Mouse (Mus musculus) midbrain, embryonic 10.5 days (tissue): ENCODE data around the gene Ifitm1. TPM values are rescaled to one million over a fixed set of nuclear protein-coding genes. Genes with fewer than 3 reads are reported as not detected.
A peak's percentile ranks its signal among the peaks of the same experiment; 100 is the strongest.

ENCODE experiments used
- DNase-seq: peaks from one replicate; pipeline ENCODE4 v3.0.0-alpha.2; 2017; ENCODE audit warnings: low spot score
- H3K27ac ChIP-seq: fragments of 300-500 bp; sonication (generic); replicated peaks from 2 replicates; pipeline ENCODE4 v1.5.1; 2016; ENCODE audit warnings: mild to moderate bottlenecking
- H3K27me3 ChIP-seq: fragments of 300-500 bp; sonication (generic); 2 replicates; pipeline ENCODE4 v1.6.1; 2016; ENCODE audit warnings: low read depth, mild to moderate bottlenecking; ENCODE audit not compliant: poor library complexity, severe bottlenecking
- H3K36me3 ChIP-seq: fragments of 300-500 bp; sonication (generic); 2 replicates; pipeline ENCODE4 v1.6.1; 2016; ENCODE audit warnings: mild to moderate bottlenecking, moderate library complexity
- H3K4me1 ChIP-seq: fragments of 300-500 bp; sonication (generic); 2 replicates; pipeline ENCODE4 v1.6.1; 2016
- H3K4me3 ChIP-seq: fragments of 300-500 bp; sonication (generic); 2 replicates; pipeline ENCODE4 v1.5.1; 2016; ENCODE audit warnings: mild to moderate bottlenecking, moderate library complexity
- H3K9me3 ChIP-seq: fragments of 300-500 bp; sonication (generic); replicated peaks from 2 replicates; pipeline ENCODE4 v1.6.1; 2016; ENCODE audit warnings: mild to moderate bottlenecking
- WGBS: fragments of 180-500 bp; shearing (Covaris S2); methylation state at CpG from one replicate; pipeline ENCODE4 v1.1.7; 2016; 5-methylcytosine and 5-hydroxymethylcytosine counted together
- polyA plus RNA-seq: library from polyadenylated mRNA; unstranded; fragments of >200 nt; fragmentation: Nextera tagmentation; extraction: Ambion mirVana; gene quantifications from 2 replicates; pipeline ENCODE4 v1.2.1, GENCODE M21; 2016

The Ifitm1 gene
- polyA plus RNA-seq, 1 experiment from 2014 or later: 6.3 TPM

GRCm38 (mm10) chr7:140942341-140942740 is 24.7 kb upstream of the Ifitm1 start:
- peaks cover 32% of the 10 kb centered on the region for H3K4me1 ChIP-seq
- peaks cover 25% of the 10 kb centered on the region for H3K36me3 ChIP-seq
- H3K27ac ChIP-seq: peak overlapping the region; percentile 90
- no peak for DNase-seq
- 0 out of 2 replicates have a peak, but pooled peaks cover 13% of the 10 kb centered on the region for H3K27me3 ChIP-seq
- H3K4me3 ChIP-seq: peak overlapping the region; percentile 65
- 68% methylated on average over 9 of the region's 9 CpGs for WGBS
- H3K9me3 ChIP-seq: no peaks in the 10 kb centered on the region

- 0 out of 2 replicates have a peak, but pooled peaks cover 13% of the 10 kb centered on the region for H3K27me3 ChIP-seq
- peaks cover 32% of the 10 kb centered on the region for H3K4me1 ChIP-seq
- 0 out of 2 replicates have a peak overlapping the region, but pooled peaks have one; percentile 4 for H3K4me3 ChIP-seq
- no peaks in the 10 kb centered on the region for H3K9me3 ChIP-seq
- H3K27ac ChIP-seq: peak overlapping the region; percentile 9; the same call in 1 of the 2 replicates
- 89% methylated on average over 10 of the region's 10 CpGs for WGBS
- DNase-seq: no peak
- H3K36me3 ChIP-seq: peaks cover 29% of the 10 kb centered on the region
Measured at GRCm38 (mm10) chr7:140942811-140943210, 24.2 kb upstream of the Ifitm1 start.

GRCm38 (mm10) chr7:140943356-140943755 is 23.7 kb upstream of the Ifitm1 start:
- 93% methylated on average over 4 of the region's 4 CpGs for WGBS
- Histone ChIP-seq H3K9me3 (no peaks in the 10 kb centered on the region), H3K27me3 (0 out of 2 replicates have a peak, but pooled peaks cover 13% of the 10 kb centered on the region), H3K4me3 (no peak overlapping the region), H3K27ac (peak overlapping the region; percentile 9; the same call in 1 of the 2 replicates), H3K4me1 (peaks cover 32% of the 10 kb centered on the region), H3K36me3 (peaks cover 34% of the 10 kb centered on the region)
- no peak for DNase-seq

GRCm38 (mm10) chr7:140944236-140944635 is 22.8 kb upstream of the Ifitm1 start:
- H3K27me3 ChIP-seq: 0 out of 2 replicates have a peak, but pooled peaks cover 9% of the 10 kb centered on the region
- 91% methylated on average over 7 of the region's 7 CpGs for WGBS
- H3K27ac ChIP-seq: no peak overlapping the region

GRCm38 (mm10) chr7:140945247-140945646 is 21.8 kb upstream of the Ifitm1 start:
- peaks cover 25% of the 10 kb centered on the region for H3K4me1 ChIP-seq
- peaks cover 45% of the 10 kb centered on the region for H3K36me3 ChIP-seq
- H3K27ac ChIP-seq: no peak overlapping the region
- no peaks in the 10 kb centered on the region for H3K9me3 ChIP-seq
- WGBS: 92% methylated on average over 5 of the region's 5 CpGs
- H3K27me3 ChIP-seq: 0 out of 2 replicates have a peak, but pooled peaks cover 3% of the 10 kb centered on the region
- DNase-seq: no peak
- H3K4me3 ChIP-seq: no peak overlapping the region

More at GRCm38 (mm10) chr7:140944236-140944635, 22.8 kb upstream of the Ifitm1 start:
- peaks cover 42% of the 10 kb centered on the region for H3K36me3 ChIP-seq
- H3K4me1 ChIP-seq: peaks cover 30% of the 10 kb centered on the region
- no peak overlapping the region for H3K4me3 ChIP-seq
- no peak for DNase-seq
- H3K9me3 ChIP-seq: no peaks in the 10 kb centered on the region

GRCm38 (mm10) chr7:140946311-140946710 is 20.7 kb upstream of the Ifitm1 start:
- Histone ChIP-seq H3K4me1 (peaks cover 32% of the 10 kb centered on the region), H3K9me3 (no peaks in the 10 kb centered on the region), H3K27me3 (no peaks in the 10 kb centered on the region), H3K4me3 (no peak overlapping the region), H3K36me3 (peaks cover 45% of the 10 kb centered on the region), H3K27ac (no peak overlapping the region)
- 94% methylated on average over 10 of the region's 10 CpGs for WGBS
- DNase-seq: no peak

GRCm38 (mm10) chr7:140946980-140947379 is 20.0 kb upstream of the Ifitm1 start:
- no peaks in the 10 kb centered on the region for H3K27me3 ChIP-seq
- H3K4me3 ChIP-seq: no peak overlapping the region
- H3K9me3 ChIP-seq: no peaks in the 10 kb centered on the region
- DNase-seq: no peak
- H3K4me1 ChIP-seq: peaks cover 32% of the 10 kb centered on the region
- peaks cover 45% of the 10 kb centered on the region for H3K36me3 ChIP-seq
- no peak overlapping the region for H3K27ac ChIP-seq
- WGBS: 73% methylated on average over 7 of the region's 7 CpGs

GRCm38 (mm10) chr7:140948161-140948560 is 18.9 kb upstream of the Ifitm1 start:
- DNase-seq: no peak
- no peak overlapping the region for H3K4me3 ChIP-seq
- H3K9me3 ChIP-seq: no peaks in the 10 kb centered on the region
- peaks cover 22% of the 10 kb centered on the region for H3K4me1 ChIP-seq
- H3K27me3 ChIP-seq: no peaks in the 10 kb centered on the region
- WGBS: 92% methylated on average over 8 of the region's 8 CpGs
- peaks cover 45% of the 10 kb centered on the region for H3K36me3 ChIP-seq
- no peak overlapping the region for H3K27ac ChIP-seq

GRCm38 (mm10) chr7:140949255-140949654 is 17.8 kb upstream of the Ifitm1 start:
- 88% methylated on average over 6 of the region's 6 CpGs for WGBS
- Histone ChIP-seq H3K27ac (no peak overlapping the region), H3K9me3 (no peaks in the 10 kb centered on the region), H3K4me1 (peaks cover 26% of the 10 kb centered on the region), H3K36me3 (peaks cover 45% of the 10 kb centered on the region), H3K4me3 (no peak overlapping the region), H3K27me3 (no peaks in the 10 kb centered on the region)
- no peak for DNase-seq

GRCm38 (mm10) chr7:140949824-140950530 is 17.0 kb upstream of the Ifitm1 start, which contains the start of gene Ifitm5:
Gene Ifitm5, minus strand, starts transcription at chr7:140950291.
- peaks cover 42% of the 10 kb centered on the region for H3K36me3 ChIP-seq
- H3K27me3 ChIP-seq: no peaks in the 10 kb centered on the region
- WGBS: 86% methylated on average over 16 of the region's 16 CpGs
- H3K4me1 ChIP-seq: peaks cover 33% of the 10 kb centered on the region
- peak within 1 kb of the TSS; percentile 57 for H3K27ac ChIP-seq
- no peaks in the 10 kb centered on the region for H3K9me3 ChIP-seq
- H3K4me3 ChIP-seq: no peak within 1 kb of the TSS
- DNase-seq: no peak

- H3K27me3 ChIP-seq: no peaks in the 10 kb centered on the region
- DNase-seq: no peak
- H3K4me1 ChIP-seq: peaks cover 44% of the 10 kb centered on the region
- H3K27ac ChIP-seq: 0 out of 2 replicates have a peak overlapping the region, but pooled peaks have one; percentile 38
- WGBS: 57% methylated on average over 8 of the region's 8 CpGs
- H3K9me3 ChIP-seq: no peaks in the 10 kb centered on the region
- H3K4me3 ChIP-seq: no peak overlapping the region
- H3K36me3 ChIP-seq: peaks cover 33% of the 10 kb centered on the region
Measured at GRCm38 (mm10) chr7:140951051-140951450, 16.0 kb upstream of the Ifitm1 start.

- H3K27ac ChIP-seq: no peak overlapping the region
- WGBS: 73% methylated on average over 6 of the region's 6 CpGs
- H3K4me1 ChIP-seq: peaks cover 49% of the 10 kb centered on the region
Measured at GRCm38 (mm10) chr7:140951765-140952164, 15.3 kb upstream of the Ifitm1 start.

GRCm38 (mm10) chr7:140952441-140952840 is 14.6 kb upstream of the Ifitm1 start:
- Histone ChIP-seq H3K36me3 (peaks cover 20% of the 10 kb centered on the region), H3K27me3 (no peaks in the 10 kb centered on the region; the same call in 1 of the 2 replicates), H3K4me1 (peaks cover 49% of the 10 kb centered on the region), H3K9me3 (no peaks in the 10 kb centered on the region), H3K4me3 (no peak overlapping the region), H3K27ac (no peak overlapping the region)
- DNase-seq: no peak
- 90% methylated on average over 7 of the region's 7 CpGs for WGBS

More at GRCm38 (mm10) chr7:140951765-140952164, 15.3 kb upstream of the Ifitm1 start:
- no peak for DNase-seq
- Histone ChIP-seq H3K36me3 (peaks cover 26% of the 10 kb centered on the region), H3K9me3 (no peaks in the 10 kb centered on the region), H3K27me3 (no peaks in the 10 kb centered on the region), H3K4me3 (no peak overlapping the region)
